Mouse (Mus musculus) neural tube, embryonic 12.5 days (tissue): ENCODE measurements around the gene Sod2. TPM values are rescaled to one million over a fixed set of nuclear protein-coding genes. Genes with fewer than 3 reads are reported as not detected.
"Not testable (repeated sequence)": the region's sequence is repeated elsewhere in the genome, so short reads cannot be mapped to it uniquely, and the experiment has no call there.

Experiments used
- ATAC-seq: fragments of 200-750 bp; cut with Nextera tagmentation; 2 replicates; pipeline ENCODE4 v1.8.0; 2017; ENCODE audit warnings: low read depth, mild to moderate bottlenecking, moderate TSS enrichment, moderate library complexity; ENCODE audit not compliant: low FRiP score
- H3K27ac ChIP-seq: fragments of 300-500 bp; sonication (generic); 2 replicates; pipeline ENCODE4 v1.5.1; 2016
- H3K27me3 ChIP-seq: fragments of 300-500 bp; sonication (generic); replicated peaks from 2 replicates; pipeline ENCODE4 v1.6.1; 2016; ENCODE audit warnings: mild to moderate bottlenecking
- H3K36me3 ChIP-seq: fragments of 300-500 bp; sonication (generic); 2 replicates; pipeline ENCODE4 v1.6.1; 2016; ENCODE audit warnings: mild to moderate bottlenecking
- H3K4me1 ChIP-seq: fragments of 300-500 bp; sonication (generic); 2 replicates; pipeline ENCODE4 v1.6.1; 2016
- H3K4me2 ChIP-seq: fragments of 300-500 bp; sonication (generic); replicated peaks from 2 replicates; pipeline ENCODE4 v1.6.1; 2016; ENCODE audit warnings: mild to moderate bottlenecking
- H3K4me3 ChIP-seq: fragments of 300-500 bp; sonication (generic); 2 replicates; pipeline ENCODE4 v1.5.1; 2016
- H3K9ac ChIP-seq: fragments of 300-500 bp; sonication (generic); 2 replicates; pipeline ENCODE4 v1.6.1; 2016; ENCODE audit warnings: mild to moderate bottlenecking
- H3K9me3 ChIP-seq: fragments of 300-500 bp; sonication (generic); 2 replicates; pipeline ENCODE4 v1.6.1; 2016; ENCODE audit warnings: mild to moderate bottlenecking
- WGBS: fragments of 180-500 bp; shearing (Covaris S2); methylation state at CpG from one replicate; pipeline ENCODE4 v1.1.7; 2016; 5-methylcytosine and 5-hydroxymethylcytosine counted together
- polyA plus RNA-seq: library from polyadenylated mRNA; unstranded; fragments of >200 nt; fragmentation: Nextera tagmentation; extraction: Ambion mirVana; gene quantifications from 2 replicates; pipeline ENCODE4 v1.2.1, GENCODE M21; 2016

Gene Sod2
- 125 and 129 TPM in 2 replicates for polyA plus RNA-seq

GRCm38 (mm10) chr17:13006546-13006945 lies at the start of gene Sod2:
TSS of gene Sod2 (plus strand) at chr17:13006846.
- not testable (repeated sequence) for ATAC-seq, H3K4me1 ChIP-seq, H3K9me3 ChIP-seq, H3K27me3 ChIP-seq, H3K36me3 ChIP-seq
- Histone ChIP-seq H3K4me3 (peak within 1 kb of the TSS; percentile 86), H3K27ac (0 out of 2 replicates have a peak within 1 kb of the TSS, but pooled peaks have one; percentile 42), H3K4me2 (peak within 1 kb of the TSS; percentile 74), H3K9ac (peak within 1 kb of the TSS; percentile 42; the same call in 1 of the 2 replicates)
- WGBS, result 97% methylated on average over 2 of the region's 2 CpGs

- peaks cover 17% of the 10 kb centered on the region for H3K4me1 ChIP-seq
- peak overlapping the region; percentile 56 for H3K4me2 ChIP-seq
- H3K27me3 ChIP-seq, H3K27ac ChIP-seq, ATAC-seq, H3K9me3 ChIP-seq: not testable (repeated sequence)
- H3K9ac ChIP-seq, result peak overlapping the region; percentile 38; the same call in 1 of the 2 replicates
- H3K36me3 ChIP-seq, result peaks cover 18% of the 10 kb centered on the region
- whole genome bisulfite sequencing, result 38% methylated on average over 2 of the region's 2 CpGs
- peak overlapping the region; percentile 26; the same call in 1 of the 2 replicates for H3K4me3 ChIP-seq
These were observed 47.3 kb upstream of the Sod2 start for GRCm38 (mm10) chr17:12959377-12959776.

GRCm38 (mm10) chr17:12960331-12960873 lies 46.2 kb upstream of the Sod2 start, which contains the start of gene Acat2:
TSS of gene Acat2 (minus strand) at chr17:12960747.
- peak within 1 kb of the TSS; percentile 75 for H3K27ac ChIP-seq
- no peaks in the 10 kb centered on the region for H3K9me3 ChIP-seq
- under 1% methylated on average over 42 of the region's 42 CpGs for WGBS
- H3K4me1 ChIP-seq, result peaks cover 17% of the 10 kb centered on the region
- H3K27me3 ChIP-seq, result no peaks in the 10 kb centered on the region
- peaks cover 18% of the 10 kb centered on the region for H3K36me3 ChIP-seq
- ATAC-seq, result peak; percentile 99
- peak within 1 kb of the TSS; percentile 72 for H3K4me2 ChIP-seq
- H3K4me3 ChIP-seq, result peak within 1 kb of the TSS; percentile 65
- H3K9ac ChIP-seq, result peak within 1 kb of the TSS; percentile 64

- no peak overlapping the region for H3K9ac ChIP-seq
- H3K4me1 ChIP-seq, result peaks cover 10% of the 10 kb centered on the region; the same call in 1 of the 2 replicates
- peaks cover 25% of the 10 kb centered on the region for H3K36me3 ChIP-seq
- no peak overlapping the region for H3K27ac ChIP-seq
- ATAC-seq, result no peak
- H3K4me3 ChIP-seq, result no peak overlapping the region
- no peaks in the 10 kb centered on the region for H3K27me3 ChIP-seq
- H3K9me3 ChIP-seq, result no peaks in the 10 kb centered on the region
- no peak overlapping the region for H3K4me2 ChIP-seq
- WGBS, result 87% methylated on average over 3 of the region's 3 CpGs
These were observed 43.2 kb upstream of the Sod2 start for GRCm38 (mm10) chr17:12963476-12963875.

- H3K4me2 ChIP-seq, result no peak overlapping the region
- no peak overlapping the region for H3K9ac ChIP-seq
- no peaks in the 10 kb centered on the region for H3K9me3 ChIP-seq
- H3K27me3 ChIP-seq, result no peaks in the 10 kb centered on the region
- ATAC-seq, result no peak
- 95% methylated on average over 2 of the region's 2 CpGs for WGBS
- H3K4me3 ChIP-seq, result no peak overlapping the region
- H3K27ac ChIP-seq, result no peak overlapping the region
- H3K36me3 ChIP-seq, result peaks cover 26% of the 10 kb centered on the region
- no peaks in the 10 kb centered on the region for H3K4me1 ChIP-seq
These were observed 39.5 kb upstream of the Sod2 start for GRCm38 (mm10) chr17:12967173-12967572.

GRCm38 (mm10) chr17:12973851-12974250 lies 32.8 kb upstream of the Sod2 start:
- ATAC-seq, result no peak
- Histone ChIP-seq H3K27me3 (no peaks in the 10 kb centered on the region), H3K27ac (no peak overlapping the region), H3K4me2 (no peak overlapping the region), H3K9ac (no peak overlapping the region), H3K4me1 (no peaks in the 10 kb centered on the region), H3K4me3 (no peak overlapping the region), H3K36me3 (peaks cover 39% of the 10 kb centered on the region), H3K9me3 (no peaks in the 10 kb centered on the region)
- 91% methylated on average over 2 of the region's 2 CpGs for WGBS

- WGBS, result 92% methylated on average over 1 of the region's 1 CpGs
These were observed 28.1 kb upstream of the Sod2 start for GRCm38 (mm10) chr17:12978546-12978945.

GRCm38 (mm10) chr17:12983988-12984387 lies 22.7 kb upstream of the Sod2 start:
- no peak overlapping the region for H3K27ac ChIP-seq
- no peaks in the 10 kb centered on the region for H3K9me3 ChIP-seq
- WGBS, result 93% methylated on average over 2 of the region's 2 CpGs
- peaks cover 38% of the 10 kb centered on the region for H3K36me3 ChIP-seq
- 0 out of 2 replicates have a peak, but pooled peaks cover 2% of the 10 kb centered on the region for H3K4me1 ChIP-seq
- ATAC-seq, result no peak
- H3K4me2 ChIP-seq, result no peak overlapping the region
- no peak overlapping the region for H3K4me3 ChIP-seq
- H3K9ac ChIP-seq, result no peak overlapping the region
- no peaks in the 10 kb centered on the region for H3K27me3 ChIP-seq

More at GRCm38 (mm10) chr17:12978546-12978945, 28.1 kb upstream of the Sod2 start:
- Histone ChIP-seq H3K9ac (no peak overlapping the region), H3K36me3 (peaks cover 58% of the 10 kb centered on the region), H3K9me3 (no peaks in the 10 kb centered on the region), H3K27ac (no peak overlapping the region), H3K4me3 (no peak overlapping the region), H3K27me3 (no peaks in the 10 kb centered on the region), H3K4me1 (no peaks in the 10 kb centered on the region), H3K4me2 (no peak overlapping the region)
- ATAC-seq, result no peak

- H3K27me3 ChIP-seq, H3K9ac ChIP-seq, H3K27ac ChIP-seq, H3K9me3 ChIP-seq, H3K4me2 ChIP-seq, H3K4me3 ChIP-seq, ATAC-seq: not testable (repeated sequence)
- Histone ChIP-seq H3K4me1 (peaks cover 13% of the 10 kb centered on the region), H3K36me3 (peaks cover 11% of the 10 kb centered on the region)
- 96% methylated on average over 8 of the region's 8 CpGs for WGBS
These were observed 18.6 kb upstream of the Sod2 start for GRCm38 (mm10) chr17:12988096-12988495.

GRCm38 (mm10) chr17:12990567-12991145 lies 16.0 kb upstream of the Sod2 start:
- WGBS, result 59% methylated on average over 8 of the region's 8 CpGs
- Histone ChIP-seq H3K36me3 (no peaks in the 10 kb centered on the region; the same call in 1 of the 2 replicates), H3K9ac (peak overlapping the region; percentile 98), H3K27ac (no peak overlapping the region), H3K4me2 (peak overlapping the region; percentile 88), H3K4me3 (peak overlapping the region; percentile 96), H3K27me3 (no peaks in the 10 kb centered on the region), H3K4me1 (peaks cover 13% of the 10 kb centered on the region), H3K9me3 (no peaks in the 10 kb centered on the region)
- no peak for ATAC-seq

GRCm38 (mm10) chr17:12991194-12991634 lies 15.4 kb upstream of the Sod2 start:
- no peaks in the 10 kb centered on the region for H3K9me3 ChIP-seq
- WGBS, result 3% methylated on average over 12 of the region's 12 CpGs
- no peak for ATAC-seq

GRCm38 (mm10) chr17:12991635-12992358 lies 14.8 kb upstream of the Sod2 start:
- Histone ChIP-seq H3K4me1 (peaks cover 13% of the 10 kb centered on the region), H3K27me3 (no peaks in the 10 kb centered on the region), H3K27ac (peak overlapping the region; percentile 98), H3K4me2 (peak overlapping the region; percentile 88), H3K9ac (peak overlapping the region; percentile 98), H3K9me3 (no peaks in the 10 kb centered on the region), H3K36me3 (no peaks in the 10 kb centered on the region; the same call in 1 of the 2 replicates), H3K4me3 (peak overlapping the region; percentile 96)
- peak; percentile 94 for ATAC-seq
- 1% methylated on average over 84 of the region's 84 CpGs for WGBS

More at GRCm38 (mm10) chr17:12991194-12991634, 15.4 kb upstream of the Sod2 start:
- peak overlapping the region; percentile 98 for H3K9ac ChIP-seq
- H3K4me3 ChIP-seq, result peak overlapping the region; percentile 96
- peak overlapping the region; percentile 88 for H3K4me2 ChIP-seq
- no peaks in the 10 kb centered on the region for H3K27me3 ChIP-seq
- peaks cover 13% of the 10 kb centered on the region for H3K4me1 ChIP-seq
- H3K36me3 ChIP-seq, result no peaks in the 10 kb centered on the region; the same call in 1 of the 2 replicates
- H3K27ac ChIP-seq, result no peak overlapping the region
